Mouse (Mus musculus) cortical plate, adult 2 months (tissue): ENCODE measurements at regions not wholly inside any gene's neighbourhood (a gene's known extent, or its start where the extent isn't known, plus 50 kb on each side); places are given as distances from the start of the nearest gene placed in this dataset.

Experiments
- CTCF ChIP-seq: fragments of 200-500 bp; IDR thresholded peaks from 2 replicates; pipeline ENCODE4 v1.5.1; 2011; ENCODE audit warnings: mild to moderate bottlenecking, control low read depth, low read length; ENCODE audit not compliant: insufficient read depth; ENCODE audit errors: extremely low read depth
- POLR2A ChIP-seq: fragments of 200-500 bp; IDR thresholded peaks from 2 replicates; pipeline ENCODE4 v1.6.1; 2011; ENCODE audit warnings: mild to moderate bottlenecking, low read length, control low read depth; ENCODE audit not compliant: insufficient read depth; ENCODE audit errors: extremely low read depth

- TF ChIP-seq CTCF (no peak), POLR2A (no peak)
Observed at GRCm38 (mm10) chr9:41593998-41594397, 432.5 kb upstream of the Ubash3b start.
